Mouse (Mus musculus) ovary, postnatal 36 days (tissue): Measurements from ENCODE around the gene Hddc2.
"Not testable (repeated sequence)": the region's sequence is repeated elsewhere in the genome, so short reads cannot be mapped to it uniquely, and the experiment has no call there.

Experiments used
- DNase-seq: peaks from one replicate; pipeline ENCODE4 v3.0.0; 2022; ENCODE audit warnings: low spot score, mixed read lengths

The Hddc2 gene

DNA sequence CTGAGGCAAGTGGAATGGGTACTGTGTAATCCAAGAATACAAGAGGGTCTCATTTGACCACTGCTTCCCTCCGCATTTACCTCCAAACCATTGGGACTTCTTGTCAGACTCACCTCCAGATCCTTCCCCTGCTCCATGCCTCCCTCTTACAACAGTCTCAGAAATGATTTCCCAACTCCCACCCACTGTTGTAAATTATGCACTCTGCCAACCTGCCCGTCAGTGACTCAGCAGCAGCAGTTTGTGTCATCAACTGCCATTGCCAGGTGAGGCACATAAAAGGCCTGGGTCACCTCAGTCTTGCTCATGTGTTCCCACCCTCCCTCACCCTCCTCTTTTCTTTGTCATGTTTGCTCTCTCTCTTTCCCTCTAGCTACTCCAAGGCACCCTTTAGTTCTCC lies 41.0 kb downstream of the Hddc2 start:
- DNase-seq = no peak

DNA sequence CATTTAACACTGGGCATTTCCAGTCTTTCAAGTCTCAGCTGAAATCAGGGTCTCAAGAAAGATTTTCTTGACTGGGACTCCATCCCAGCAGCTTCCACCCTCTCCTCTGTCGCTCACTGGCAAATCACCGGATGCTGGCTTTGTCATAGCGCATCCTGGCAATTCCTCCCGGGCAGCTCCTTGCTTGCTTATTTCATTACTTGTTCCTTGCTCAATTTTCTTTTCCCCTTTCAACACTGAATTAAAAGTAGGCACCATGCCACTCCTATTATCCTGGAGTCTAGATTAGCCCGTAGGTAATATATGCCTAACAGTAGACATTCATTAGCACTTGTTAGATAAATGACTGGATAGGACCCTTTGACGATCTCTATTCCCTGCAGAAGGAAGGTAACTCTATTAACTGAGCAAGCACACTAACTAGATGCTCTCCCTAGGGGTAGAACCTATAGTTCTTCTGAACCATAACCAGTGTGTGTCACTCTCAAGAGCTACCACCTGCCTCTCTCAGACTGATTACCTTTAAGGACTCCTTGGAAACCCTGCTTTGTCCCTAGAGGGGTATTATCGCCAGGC lies 41.8 kb downstream of the Hddc2 start:
- no peak for DNase-seq

DNA sequence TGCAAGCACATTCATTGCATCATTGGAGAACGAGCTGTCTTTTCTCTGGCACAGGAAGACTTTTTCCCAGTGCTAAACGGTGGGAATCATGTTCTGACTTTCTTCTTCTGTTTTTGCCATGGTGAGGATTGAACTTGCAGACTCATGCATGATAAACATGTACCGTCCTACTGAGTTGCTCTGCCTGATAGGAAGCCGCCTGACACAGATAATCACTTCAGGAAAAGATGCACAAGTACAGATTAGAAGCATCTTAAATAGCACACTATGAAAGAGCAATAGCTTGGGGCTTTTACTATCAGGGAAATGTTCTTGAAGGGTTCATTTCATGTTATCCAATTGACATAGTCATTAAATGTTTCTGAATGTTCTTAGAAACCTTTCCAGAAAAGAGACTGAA lies 46.6 kb downstream of the Hddc2 start:
- no peak for DNase-seq

DNA sequence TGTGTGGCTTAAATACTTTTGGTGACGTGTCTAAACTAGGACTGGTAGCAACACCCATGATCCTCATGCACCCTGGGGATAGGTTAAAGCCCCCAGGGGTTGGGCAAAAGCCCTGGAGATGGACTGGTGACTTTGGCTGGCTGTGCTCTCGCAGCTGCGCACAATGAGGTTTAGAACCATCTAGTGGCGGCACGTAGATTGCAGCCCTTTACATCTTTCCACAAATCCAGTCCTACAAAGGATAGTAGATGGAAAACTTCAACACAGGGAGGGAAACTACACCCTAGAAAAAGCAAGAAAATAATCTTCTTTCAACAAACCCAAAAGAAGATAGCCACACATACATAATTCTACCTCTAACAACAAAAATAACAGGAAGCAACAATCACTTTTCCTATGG lies 57.0 kb downstream of the Hddc2 start:
- DNase-seq = not testable (repeated sequence)
